In genomic region chr3:146521652-146522020, GRCm38 (mm10) we compare ENCODE assay signal across 8 mouse cellular contexts. TPM values are rescaled to one million over a fixed set of nuclear protein-coding genes. Genes with fewer than 3 reads are reported as not detected.
DNase-seq lines count a peak whose midpoint lies in the region; ATAC-seq and TF ChIP-seq lines count a peak whose summit lies in the region.

No protein-coding gene starts in this region.

- 17% methylated on average over 8 of the region's 8 CpGs for WGBS in limb, embryonic 12.5 days
- 12% methylated on average over 8 of the region's 8 CpGs for WGBS in stomach, embryonic 14.5 days

- peaks cover 4% of the 10 kb centered on the region for H3K4me1 ChIP-seq in testis, adult 2 months (ENCODE audit: control insufficient read depth, insufficient read depth, low read length)
- H3K4me1 ChIP-seq in limb, embryonic 12.5 days (replicated peaks), result 0 out of 2 replicates have a peak, but pooled peaks cover 6% of the 10 kb centered on the region
- no peaks in the 10 kb centered on the region for H3K4me1 ChIP-seq in stomach, embryonic 14.5 days (ENCODE audit: control insufficient read depth, insufficient read depth, low read length)

- H3K27me3 ChIP-seq in testis, adult 2 months (ENCODE audit: control insufficient read depth, insufficient read depth, low read length), result no peaks in the 10 kb centered on the region
- no peaks in the 10 kb centered on the region for H3K27me3 ChIP-seq in limb, embryonic 12.5 days
- H3K27me3 ChIP-seq in stomach, embryonic 14.5 days (ENCODE audit: control insufficient read depth, insufficient read depth, low read length), result no peaks in the 10 kb centered on the region

- H3K36me3 ChIP-seq in testis, adult 2 months (ENCODE audit: control insufficient read depth, insufficient read depth, low read length), result peaks cover 3% of the 10 kb centered on the region; the same call in 1 of the 2 replicates
- H3K36me3 ChIP-seq in limb, embryonic 12.5 days, result peaks cover 23% of the 10 kb centered on the region
- H3K36me3 ChIP-seq in stomach, embryonic 14.5 days (ENCODE audit: control insufficient read depth, insufficient read depth, low read length), result peaks cover 9% of the 10 kb centered on the region; the same call in 1 of the 2 replicates

- peak overlapping the region; percentile 63 for H3K4me2 ChIP-seq in limb, embryonic 12.5 days
- peak overlapping the region; percentile 66 for H3K4me2 ChIP-seq in stomach, embryonic 14.5 days (replicated peaks; ENCODE audit: low read depth, low read length)

- no peak for ATAC-seq in limb, embryonic 12.5 days (ENCODE audit: insufficient number of reproducible peaks, insufficient read depth, low FRiP score, low TSS enrichment, low read depth)
- ATAC-seq in stomach, embryonic 14.5 days (ENCODE audit: insufficient number of reproducible peaks, insufficient read depth, low FRiP score, low read depth), result no peak

- no peaks in the 10 kb centered on the region for H3K9me3 ChIP-seq in limb, embryonic 12.5 days
- no peaks in the 10 kb centered on the region for H3K9me3 ChIP-seq in stomach, embryonic 14.5 days (ENCODE audit: control insufficient read depth, low read depth, low read length)

- DNase-seq in cerebellum, adult 8-10 months, result peak; percentile 13
- no peak for DNase-seq in cerebellum, adult 18-20 months
- no peak for DNase-seq in testis, postnatal 10 days (ENCODE audit: low spot score)
- DNase-seq in spleen, adult 12 weeks (ENCODE audit: low spot score), result no peak
- DNase-seq in kidney, adult 9 months, result no peak

- peak overlapping the region; percentile 99 for H3K27ac ChIP-seq in testis, adult 2 months (ENCODE audit: control insufficient read depth, insufficient read depth, low read depth, low read length)
- H3K27ac ChIP-seq in limb, embryonic 12.5 days, result peak overlapping the region; percentile 97
- H3K27ac ChIP-seq in stomach, embryonic 14.5 days (ENCODE audit: low read length), result peak overlapping the region; percentile 99

- no peak for TF ChIP-seq CTCF in testis, adult 2 months (IDR thresholded peaks at IDR 0.05; ENCODE audit: control insufficient read depth, insufficient read depth, insufficient replicate concordance, low read depth, low read length)

- no peak for TF ChIP-seq POLR2A in testis, adult 2 months (IDR thresholded peaks at IDR 0.05; ENCODE audit: control insufficient read depth, low read depth, low read length)

- peak overlapping the region; percentile 79 for H3K9ac ChIP-seq in limb, embryonic 12.5 days (replicated peaks)
- H3K9ac ChIP-seq in stomach, embryonic 14.5 days (replicated peaks; ENCODE audit: low read depth, low read length), result 0 out of 2 replicates have a peak overlapping the region, but pooled peaks have one; percentile 77

- peak overlapping the region; percentile 100 for H3K4me3 ChIP-seq in testis, adult 2 months (ENCODE audit: control insufficient read depth, low read depth, low read length)
- H3K4me3 ChIP-seq in limb, embryonic 12.5 days (replicated peaks), result peak overlapping the region; percentile 76
- H3K4me3 ChIP-seq in stomach, embryonic 14.5 days (ENCODE audit: low read depth, low read length), result peak overlapping the region; percentile 86

RNA-seq across cellular contexts. Expression of gene Rpf1, which starts 0.4 kb away (rescaled TPM):
- polyA plus RNA-seq in testis, adult 2 months (2012; rRNA removed), result 11.8 and 13.9 TPM in 2 replicates
- 62.9 and 66.1 TPM in 2 replicates for polyA plus RNA-seq in limb, embryonic 12.5 days (2016; fragmentation: Nextera tagmentation; extraction: Ambion mirVana)
- 48.0 and 48.1 TPM in 2 replicates for polyA plus RNA-seq in stomach, embryonic 14.5 days (2014; fragmentation: Nextera tagmentation; extraction: Ambion mirVana)

RNA-seq across cellular contexts. Expression of gene Gng5, which starts 22.0 kb away (rescaled TPM):
- 566 and 635 TPM in 2 replicates for polyA plus RNA-seq in testis, adult 2 months (2012; rRNA removed)
- 1,072 and 1,099 TPM in 2 replicates for polyA plus RNA-seq in limb, embryonic 12.5 days (2016; fragmentation: Nextera tagmentation; extraction: Ambion mirVana)
- 946 and 996 TPM in 2 replicates for polyA plus RNA-seq in stomach, embryonic 14.5 days (2014; fragmentation: Nextera tagmentation; extraction: Ambion mirVana)

RNA-seq across cellular contexts. Expression of gene Spata1, which starts 22.1 kb away (rescaled TPM):
- polyA plus RNA-seq in testis, adult 2 months (2012; rRNA removed), result 107 and 138 TPM in 2 replicates
- 7.9 and 8.7 TPM in 2 replicates for polyA plus RNA-seq in limb, embryonic 12.5 days (2016; fragmentation: Nextera tagmentation; extraction: Ambion mirVana)
- 6.3 and 8.0 TPM in 2 replicates for polyA plus RNA-seq in stomach, embryonic 14.5 days (2014; fragmentation: Nextera tagmentation; extraction: Ambion mirVana)

RNA-seq across cellular contexts. Expression of gene Uox, which starts 48.6 kb away (rescaled TPM):
- 0.11 and 0.75 TPM in 2 replicates for polyA plus RNA-seq in testis, adult 2 months (2012; rRNA removed)
- polyA plus RNA-seq in limb, embryonic 12.5 days (2016; fragmentation: Nextera tagmentation; extraction: Ambion mirVana), result not detected in 2 replicates
- not detected in 2 replicates for polyA plus RNA-seq in stomach, embryonic 14.5 days (2014; fragmentation: Nextera tagmentation; extraction: Ambion mirVana)

Comparison
In these comparisons a context has a peak if more than half of its experiments do, and no peak if none do; other contexts are left out.
1. RNA of gene Spata1, which starts 22.1 kb away (polyA plus RNA-seq): 107 to 138 TPM in testis, adult 2 months; 7.9 to 8.7 TPM in limb, embryonic 12.5 days and 6.3 to 8.0 TPM in stomach, embryonic 14.5 days; every median in the first group is over 10 times any median in the second.
2. Peak in every context shown above with its lines, with median percentiles within 50 percentile points of each other: H3K27ac ChIP-seq and H3K4me3 ChIP-seq.